In the genomic region with DNA sequence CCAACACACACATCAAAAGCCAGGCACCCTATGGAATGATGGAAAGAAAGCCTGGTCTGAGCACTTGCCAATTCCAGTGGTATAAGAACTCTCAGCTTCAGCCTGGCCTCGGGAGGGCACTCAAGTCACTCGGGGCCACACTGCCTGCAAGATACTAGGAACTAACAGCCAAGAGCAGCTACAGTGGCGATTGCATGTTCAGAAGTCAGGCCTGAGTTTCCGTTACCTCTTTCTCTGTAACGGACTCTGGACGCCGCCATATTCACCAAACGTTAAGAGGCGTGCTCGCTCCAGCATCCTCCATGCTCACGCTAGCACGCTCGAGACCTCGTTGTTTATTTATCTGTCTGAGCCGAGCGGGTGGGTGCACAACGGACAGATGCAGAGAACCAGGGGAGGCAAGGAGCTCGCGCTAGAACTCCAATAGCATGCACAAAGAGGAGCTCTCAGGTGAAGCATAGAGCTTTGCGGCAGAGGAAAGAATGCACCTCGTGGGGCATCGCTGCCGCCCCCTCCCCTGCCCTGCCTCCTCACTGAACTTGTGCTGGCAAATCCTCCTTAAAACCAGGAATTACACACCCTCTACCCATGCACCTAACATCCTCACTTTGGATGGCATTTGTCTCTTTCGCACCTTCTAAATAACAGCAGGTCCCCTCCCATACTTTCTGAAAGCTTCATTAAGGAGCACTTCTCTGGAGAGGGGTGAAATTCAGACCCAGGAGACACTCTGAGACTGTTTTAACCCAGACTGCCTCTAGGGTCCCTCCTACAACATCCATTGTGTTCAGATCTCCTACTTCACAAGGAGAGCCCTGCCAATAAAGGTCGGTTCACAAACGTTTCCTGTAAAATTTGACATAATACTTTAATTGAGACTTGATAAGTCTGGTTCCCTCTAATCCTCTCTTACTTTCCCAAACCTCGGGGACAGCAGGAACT, we compare ENCODE assay signal across 9 mouse cellular contexts. TPM values are rescaled to one million over a fixed set of nuclear protein-coding genes. Genes with fewer than 3 reads are reported as not detected.
DNase-seq lines count a peak whose midpoint lies in the region; ATAC-seq and TF ChIP-seq lines count a peak whose summit lies in the region.
"Had no signal": no experiment of that assay in that cellular context is flagged by ENCODE, and none has a peak within 500 bp of the region (broad histone marks: within the 10 kb centered on the region; RNA-seq: fewer than 3 reads in every experiment).

No protein-coding gene starts in this region.

- peak; percentile 69 for ATAC-seq in hindbrain, embryonic 16.5 days
- ATAC-seq in liver, embryonic 14.5 days (ENCODE audit: insufficient read depth), result no peak
- ATAC-seq in megakaryocyte-erythroid progenitor cell, adult 5-6 weeks (replicated peaks; ENCODE audit: low FRiP score, low TSS enrichment, poor library complexity, severe bottlenecking), result no peak

- WGBS in hindbrain, embryonic 16.5 days, result 44% methylated on average over 27 of the region's 27 CpGs
- WGBS in liver, embryonic 14.5 days (ENCODE audit: insufficient replicate concordance), result 31% methylated on average over 27 of the region's 27 CpGs

- H3K27me3 ChIP-seq in hindbrain, embryonic 16.5 days (replicated peaks; ENCODE audit: control insufficient read depth, insufficient read depth, low read length), result no peaks in the 10 kb centered on the region
- H3K27me3 ChIP-seq in liver, embryonic 14.5 days (ENCODE audit: control insufficient read depth, insufficient read depth, low read length), result no peaks in the 10 kb centered on the region

- H3K4me1 ChIP-seq in hindbrain, embryonic 16.5 days (ENCODE audit: control insufficient read depth, insufficient read depth, low read depth, low read length), result no peaks in the 10 kb centered on the region
- no peaks in the 10 kb centered on the region for H3K4me1 ChIP-seq in liver, embryonic 14.5 days (replicated peaks; ENCODE audit: control insufficient read depth in 2 of 2, insufficient read depth in 2 of 2, low read length in 1 of 2)

- TF ChIP-seq EP300 in liver, embryonic 14.5 days (IDR thresholded peaks at IDR 0.05; ENCODE audit: low read depth), result no peak

- H3K4me3 ChIP-seq in hindbrain, embryonic 16.5 days (ENCODE audit: low read length), result peak overlapping the region; percentile 23
- H3K4me3 ChIP-seq in liver, embryonic 14.5 days (ENCODE audit: insufficient read depth in 1 of 2, low read depth in 2 of 2, low read length in 2 of 2), result no peak overlapping the region

- no peaks in the 10 kb centered on the region for H3K9me3 ChIP-seq in hindbrain, embryonic 16.5 days (ENCODE audit: control insufficient read depth, low read length)
- H3K9me3 ChIP-seq in liver, embryonic 14.5 days (ENCODE audit: control insufficient read depth, low read length), result no peaks in the 10 kb centered on the region

- H3K27ac ChIP-seq in hindbrain, embryonic 16.5 days (ENCODE audit: low read depth, low read length), result 0 out of 2 replicates have a peak overlapping the region, but pooled peaks have one; percentile 9
- no peak overlapping the region for H3K27ac ChIP-seq in liver, embryonic 14.5 days

- DNase-seq in ES-CJ7 (ENCODE audit: low read depth, low spot score) (peak; percentile 55), adipocyte (ENCODE audit: low spot score) (no peak)
- DNase-seq in adrenal gland, postnatal 25 days, result peak; percentile 17
- no peak for DNase-seq in liver, embryonic 14.5 days (ENCODE audit: low read depth in 3 of 3, low spot score in 3 of 3)
- DNase-seq in layer of hippocampus, postnatal 36 days, result no peak
- no peak for DNase-seq in gastrocnemius, postnatal 14 days

- H3K36me3 ChIP-seq in hindbrain, embryonic 16.5 days (ENCODE audit: control insufficient read depth, insufficient read depth, low read length), result no peaks in the 10 kb centered on the region
- H3K36me3 ChIP-seq in liver, embryonic 14.5 days (replicated peaks; ENCODE audit: control insufficient read depth, insufficient read depth, low read depth), result no peaks in the 10 kb centered on the region

- peak overlapping the region; percentile 44 for H3K4me2 ChIP-seq in hindbrain, embryonic 16.5 days (ENCODE audit: low read length)
- H3K4me2 ChIP-seq in liver, embryonic 14.5 days (ENCODE audit: low read depth), result no peak overlapping the region

- intact Hi-C loops in gastrocnemius, postnatal 14 days (cut with DNase I; ENCODE audit: low total_unique reads), result no loop called here

- H3K9ac ChIP-seq in hindbrain, embryonic 16.5 days (ENCODE audit: low read depth, low read length), result peak overlapping the region; percentile 24; the same call in 1 of the 2 replicates
- no peak overlapping the region for H3K9ac ChIP-seq in liver, embryonic 14.5 days (replicated peaks)

- peak; percentile 13; the same call in 1 of the 2 replicates for TF ChIP-seq CTCF in liver, embryonic 14.5 days (IDR thresholded peaks at IDR 0.05; ENCODE audit: low read depth)

RNA-seq across cellular contexts. Expression of a gene that starts 2.2 kb away (rescaled TPM):
- not detected in 2 replicates for total RNA-seq in adrenal gland, postnatal 25 days (2021)
- polyA plus RNA-seq in hindbrain, embryonic 16.5 days (2015; fragmentation: Nextera tagmentation; extraction: Ambion mirVana), result not detected in 2 replicates
- polyA plus RNA-seq in liver, embryonic 14.5 days (2012; rRNA removed), result not detected in 2 replicates
- not detected in 2 replicates for polyA plus RNA-seq in liver, embryonic 14.5 days (2014; fragmentation: Nextera tagmentation; extraction: Ambion mirVana)
- total RNA-seq in megakaryocyte-erythroid progenitor cell, adult 5-6 weeks (2014; fragmentation: Nextera tagmentation), result not detected in 2 replicates
- total RNA-seq in megakaryocyte-erythroid progenitor cell, adult 5-6 weeks (2017), result not detected in 2 replicates
- total RNA-seq in layer of hippocampus, postnatal 36 days (2021), result not detected
- total RNA-seq in gastrocnemius, postnatal 14 days (2021), result not detected
- polyA plus RNA-seq: liver, embryonic 16.5 days had no signal

RNA-seq across cellular contexts. Expression of a gene that starts 21.2 kb away (rescaled TPM):
- not detected in 2 replicates for total RNA-seq in adrenal gland, postnatal 25 days (2021)
- not detected in 2 replicates for polyA plus RNA-seq in hindbrain, embryonic 16.5 days (2015; fragmentation: Nextera tagmentation; extraction: Ambion mirVana)
- not detected in 2 replicates for polyA plus RNA-seq in liver, embryonic 14.5 days (2012; rRNA removed)
- not detected in 2 replicates for polyA plus RNA-seq in liver, embryonic 14.5 days (2014; fragmentation: Nextera tagmentation; extraction: Ambion mirVana)
- total RNA-seq in megakaryocyte-erythroid progenitor cell, adult 5-6 weeks (2014; fragmentation: Nextera tagmentation), result not detected in 2 replicates
- not detected in 2 replicates for total RNA-seq in megakaryocyte-erythroid progenitor cell, adult 5-6 weeks (2017)
- not detected for total RNA-seq in layer of hippocampus, postnatal 36 days (2021)
- not detected for total RNA-seq in gastrocnemius, postnatal 14 days (2021)
- polyA plus RNA-seq: liver, embryonic 16.5 days had no signal

RNA-seq across cellular contexts. Expression of a gene that starts 47.2 kb away (rescaled TPM):
- 17.7 and 21.5 TPM in 2 replicates for total RNA-seq in adrenal gland, postnatal 25 days (2021)
- polyA plus RNA-seq in hindbrain, embryonic 16.5 days (2015; fragmentation: Nextera tagmentation; extraction: Ambion mirVana), result 35.2 and 35.6 TPM in 2 replicates
- 2.7 and 3.5 TPM in 2 replicates for polyA plus RNA-seq in liver, embryonic 14.5 days (2012; rRNA removed)
- polyA plus RNA-seq in liver, embryonic 14.5 days (2014; fragmentation: Nextera tagmentation; extraction: Ambion mirVana), result 3.4 and 4.4 TPM in 2 replicates
- total RNA-seq in megakaryocyte-erythroid progenitor cell, adult 5-6 weeks (2014; fragmentation: Nextera tagmentation), result 13.5 and 22.5 TPM in 2 replicates
- total RNA-seq in megakaryocyte-erythroid progenitor cell, adult 5-6 weeks (2017), result 1.7 and 12.9 TPM in 2 replicates
- 10 to 100 TPM; 15.0 to 16.4 TPM for total RNA-seq in layer of hippocampus, postnatal 36 days (2021)
- 1 to 10 TPM; 6.0 to 6.9 TPM for total RNA-seq in gastrocnemius, postnatal 14 days (2021)

Comparison
In these comparisons a context has a peak if more than half of its experiments do, and no peak if none do; other contexts are left out.
1. DNase-seq: peak in ES-CJ7 (single experiment) and adrenal gland, postnatal 25 days (single experiment); none in liver, embryonic 14.5 days (0 of 3), adipocyte (single experiment), layer of hippocampus, postnatal 36 days (0 of 2) and gastrocnemius, postnatal 14 days (single experiment).